Mouse (Mus musculus) ES-E14 (cell line): ENCODE measurements around the gene Arhgap9. TPM values are rescaled to one million over a fixed set of nuclear protein-coding genes. Genes with fewer than 3 reads are reported as not detected.
"Not testable (repeated sequence)": the region's sequence is repeated elsewhere in the genome, so short reads cannot be mapped to it uniquely, and the experiment has no call there.

Source experiments
- DNase-seq: peaks from one replicate; pipeline ENCODE4 v3.0.0-alpha.2; 2013; ENCODE audit warnings: low read depth, low spot score
- H3K27ac ChIP-seq: 2 replicates; pipeline ENCODE4 v1.5.1; 2012; ENCODE audit warnings: low read depth, mild to moderate bottlenecking, low read length, moderate library complexity, mixed read lengths; ENCODE audit not compliant: poor library complexity, insufficient read depth, severe bottlenecking
- H3K36me3 ChIP-seq: 2 replicates; pipeline ENCODE4 v1.6.1; 2012; ENCODE audit warnings: mild to moderate bottlenecking, low read length, moderate library complexity, mixed read lengths; ENCODE audit not compliant: control insufficient read depth, poor library complexity, insufficient read depth, severe bottlenecking
- H3K4me1 ChIP-seq, 2 experiments: fragments of 150-350 bp in 1 of 2; sonication (generic) in 1 of 2; 2 replicates each; pipeline ENCODE4 v1.6.1; 2012; ENCODE audit warnings: low read length in 2 of 2, mild to moderate bottlenecking in 1 of 2, mixed read lengths in 1 of 2; ENCODE audit not compliant: control insufficient read depth in 2 of 2, insufficient read depth in 2 of 2, poor library complexity in 1 of 2
- H3K4me3 ChIP-seq, 2 experiments: fragments of 150-350 bp in 1 of 2; sonication (generic) in 1 of 2; 2 replicates each; pipeline ENCODE4 v1.5.1; 2012; ENCODE audit warnings: low read length in 2 of 2, low read depth in 1 of 2, mild to moderate bottlenecking in 1 of 2, mixed read lengths in 1 of 2; ENCODE audit not compliant: insufficient read depth in 1 of 2, poor library complexity in 1 of 2, severe bottlenecking in 1 of 2
- H3K9ac ChIP-seq: 2 replicates; pipeline ENCODE4 v1.6.1; 2012; ENCODE audit warnings: low read depth, mild to moderate bottlenecking, low read length, mixed read lengths; ENCODE audit not compliant: poor library complexity, insufficient read depth, severe bottlenecking
- H3K9me3 ChIP-seq: fragments of 150-350 bp; sonication (generic); 2 replicates; pipeline ENCODE4 v1.6.1; 2012; ENCODE audit warnings: low read depth, mild to moderate bottlenecking, low read length; ENCODE audit not compliant: control insufficient read depth, insufficient read depth
- CHD2 ChIP-seq: IDR thresholded peaks from 2 replicates; pipeline ENCODE4 v1.6.1; 2014; ENCODE audit warnings: mild to moderate bottlenecking, low read depth, low read length, inconsistent platforms
- HCFC1 ChIP-seq: IDR thresholded peaks from 2 replicates; pipeline ENCODE4 v1.6.1; 2012; ENCODE audit warnings: low read length, inconsistent platforms, borderline replicate concordance; ENCODE audit not compliant: insufficient read depth
- MAFK ChIP-seq: IDR thresholded peaks from 2 replicates; pipeline ENCODE4 v1.6.1; 2014; ENCODE audit warnings: mild to moderate bottlenecking, low read depth, low read length, inconsistent platforms; ENCODE audit not compliant: insufficient read depth
- ZC3H11A ChIP-seq: IDR thresholded peaks from 2 replicates; pipeline ENCODE4 v1.6.1; 2012; ENCODE audit warnings: low read depth, mild to moderate bottlenecking, inconsistent platforms, low read length, borderline replicate concordance
- ZNF384 ChIP-seq: IDR thresholded peaks from 2 replicates; pipeline ENCODE4 v1.6.1; 2012; ENCODE audit warnings: low read depth, low read length, inconsistent platforms
- in situ Hi-C, 2 experiments: fragments of 600-800 bp; cut with MboI; formaldehyde crosslinking; loops; one replicate each; pipeline ENCODE4 v1.15.1; 2025; ENCODE audit warnings: low sequenced_read_pairs in 2 of 2, inconsistent platforms in 1 of 2; ENCODE audit not compliant: unreplicated experiment in 2 of 2
- total RNA-seq: library from RNA; depleted of rRNA; stranded (reverse); fragments of 300-350 nt; gene quantifications from 2 replicates; pipeline ENCODE4 v1.2.3, GENCODE M21; 2012

The Arhgap9 gene
- total RNA-seq, 1 experiment: 2.6 TPM

- peaks cover 66% of the 10 kb centered on the region for H3K36me3 ChIP-seq
- H3K9ac ChIP-seq: no peak overlapping the region
- DNase-seq: no peak
- no peaks in the 10 kb centered on the region for H3K9me3 ChIP-seq
- in situ Hi-C loops: no loop called here
- H3K27ac ChIP-seq: no peak overlapping the region
- no peaks in the 10 kb centered on the region; a peak in 1 of 4 replicates for H3K4me1 ChIP-seq
- TF ChIP-seq ZNF384: no peak
- no peak for TF ChIP-seq MAFK
- H3K4me3 ChIP-seq: no peak overlapping the region
Observed at GRCm38 (mm10) chr10:127303136-127303535, 18.6 kb upstream of the Arhgap9 start.

- H3K36me3 ChIP-seq: peaks cover 47% of the 10 kb centered on the region
- H3K4me1 ChIP-seq, DNase-seq, H3K9me3 ChIP-seq, H3K4me3 ChIP-seq, H3K9ac ChIP-seq, H3K27ac ChIP-seq, in situ Hi-C loops: not testable (repeated sequence)
Observed at GRCm38 (mm10) chr10:127309167-127309566, 12.6 kb upstream of the Arhgap9 start.

GRCm38 (mm10) chr10:127310523-127311475 lies 11.0 kb upstream of the Arhgap9 start:
- DNase-seq: no peak
- Histone ChIP-seq H3K36me3 (peaks cover 31% of the 10 kb centered on the region), H3K27ac (peak overlapping the region; percentile 68), H3K4me3 (peak overlapping the region; percentile 87 to 91), H3K9me3 (no peaks in the 10 kb centered on the region), H3K9ac (peak overlapping the region; percentile 96), H3K4me1 (peaks cover 2 to 4% of the 10 kb centered on the region in 2 experiments)
- TF ChIP-seq ZNF384 (no peak), HCFC1 (no peak), ZC3H11A (no peak), MAFK (no peak), CHD2 (no peak)
- in situ Hi-C loops: no loop called here

GRCm38 (mm10) chr10:127311476-127312355 lies 10.0 kb upstream of the Arhgap9 start, which contains the start of gene Mars:
Mars (minus strand) TSS chr10:127311786.
- peak within 1 kb of the TSS; percentile 96 for H3K9ac ChIP-seq
- TF ChIP-seq MAFK: no peak
- TF ChIP-seq HCFC1: peak; percentile 94
- peaks cover 24% of the 10 kb centered on the region for H3K36me3 ChIP-seq
- peak within 1 kb of the TSS; percentile 87 to 91 for H3K4me3 ChIP-seq
- H3K9me3 ChIP-seq: no peaks in the 10 kb centered on the region
- H3K4me1 ChIP-seq: peaks cover 2 to 4% of the 10 kb centered on the region in 2 experiments
- DNase-seq: peak; percentile 90
- H3K27ac ChIP-seq: peak within 1 kb of the TSS; percentile 68
- in situ Hi-C loops: no loop called here
